Mouse (Mus musculus) olfactory bulb, adult 2 months (tissue): ENCODE data around the gene Mob2. TPM values are rescaled to one million over a fixed set of nuclear protein-coding genes. Genes with fewer than 3 reads are reported as not detected.

Experiments used
- H3K27ac ChIP-seq: fragments of 200-500 bp; 2 replicates; pipeline ENCODE4 v1.5.1; 2012; ENCODE audit warnings: low read depth, low read length; ENCODE audit not compliant: insufficient read depth
- H3K4me1 ChIP-seq: fragments of 200-500 bp; 2 replicates; pipeline ENCODE4 v1.6.1; 2012; ENCODE audit warnings: low read length; ENCODE audit not compliant: control insufficient read depth, insufficient read depth
- H3K4me3 ChIP-seq: fragments of 200-500 bp; 2 replicates; pipeline ENCODE4 v1.5.1; 2012; ENCODE audit warnings: mild to moderate bottlenecking, low read depth, low read length, moderate library complexity; ENCODE audit not compliant: insufficient read depth
- CTCF ChIP-seq: fragments of 200-500 bp; IDR thresholded peaks from 2 replicates; pipeline ENCODE4 v1.5.1; 2012; ENCODE audit warnings: low read depth, mild to moderate bottlenecking, low read length, moderate library complexity; ENCODE audit not compliant: insufficient read depth
- POLR2A ChIP-seq: fragments of 200-500 bp; IDR thresholded peaks from 2 replicates; pipeline ENCODE4 v1.6.1; 2012; ENCODE audit warnings: mild to moderate bottlenecking, low read depth, low read length, moderate library complexity; ENCODE audit not compliant: insufficient read depth
- WGBS: fragments of 180-500 bp; shearing (Covaris S2); methylation state at CpG from one replicate; pipeline ENCODE4 v1.1.7; 2018; 5-methylcytosine and 5-hydroxymethylcytosine counted together
- polyA plus RNA-seq: library from polyadenylated mRNA; stranded (reverse); fragments of >200 nt; gene quantifications from 2 replicates; pipeline ENCODE4 v1.2.4, GENCODE M21; 2012; ENCODE audit warnings: low replicate concordance; ENCODE audit not compliant: missing spikeins, insufficient read depth, insufficient read length

Gene Mob2
- polyA plus RNA-seq, 1 experiment = not detected

GRCm38 (mm10) chr7:142070458-142071211 lies 9.8 kb upstream of the Mob2 start:
- WGBS = 20% methylated on average over 13 of the region's 13 CpGs
- TF ChIP-seq CTCF = peak; percentile 54; the same call in 1 of the 2 replicates
- TF ChIP-seq POLR2A = no peak
- H3K4me1 ChIP-seq = peaks cover 5% of the 10 kb centered on the region; the same call in 1 of the 2 replicates
- no peak overlapping the region for H3K27ac ChIP-seq
- no peak overlapping the region for H3K4me3 ChIP-seq

DNA sequence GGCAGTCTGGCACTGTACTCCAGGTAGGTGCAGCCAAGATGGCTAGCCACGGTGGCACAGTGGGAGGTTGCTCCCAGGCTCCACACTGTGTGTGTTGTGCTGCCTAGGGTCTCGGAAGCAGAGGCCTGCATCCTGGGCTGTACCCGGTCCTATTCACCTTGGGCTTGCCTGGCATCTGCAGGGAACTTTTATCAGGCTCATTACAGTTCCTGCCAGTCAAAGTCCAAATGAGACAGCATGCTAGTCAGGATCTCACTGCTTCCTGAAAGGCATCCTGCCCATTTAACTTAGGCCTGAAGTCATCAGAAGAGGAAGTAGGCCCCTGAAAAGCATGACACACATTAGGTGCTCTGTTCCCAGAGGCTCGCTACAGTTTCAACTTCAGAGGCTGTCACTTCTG lies 7.6 kb upstream of the Mob2 start:
- no peak overlapping the region for H3K4me3 ChIP-seq
- peaks cover 5% of the 10 kb centered on the region; the same call in 1 of the 2 replicates for H3K4me1 ChIP-seq
- TF ChIP-seq POLR2A (no peak), CTCF (no peak)
- no peak overlapping the region for H3K27ac ChIP-seq
- WGBS = 80% methylated on average over 4 of the region's 4 CpGs

DNA sequence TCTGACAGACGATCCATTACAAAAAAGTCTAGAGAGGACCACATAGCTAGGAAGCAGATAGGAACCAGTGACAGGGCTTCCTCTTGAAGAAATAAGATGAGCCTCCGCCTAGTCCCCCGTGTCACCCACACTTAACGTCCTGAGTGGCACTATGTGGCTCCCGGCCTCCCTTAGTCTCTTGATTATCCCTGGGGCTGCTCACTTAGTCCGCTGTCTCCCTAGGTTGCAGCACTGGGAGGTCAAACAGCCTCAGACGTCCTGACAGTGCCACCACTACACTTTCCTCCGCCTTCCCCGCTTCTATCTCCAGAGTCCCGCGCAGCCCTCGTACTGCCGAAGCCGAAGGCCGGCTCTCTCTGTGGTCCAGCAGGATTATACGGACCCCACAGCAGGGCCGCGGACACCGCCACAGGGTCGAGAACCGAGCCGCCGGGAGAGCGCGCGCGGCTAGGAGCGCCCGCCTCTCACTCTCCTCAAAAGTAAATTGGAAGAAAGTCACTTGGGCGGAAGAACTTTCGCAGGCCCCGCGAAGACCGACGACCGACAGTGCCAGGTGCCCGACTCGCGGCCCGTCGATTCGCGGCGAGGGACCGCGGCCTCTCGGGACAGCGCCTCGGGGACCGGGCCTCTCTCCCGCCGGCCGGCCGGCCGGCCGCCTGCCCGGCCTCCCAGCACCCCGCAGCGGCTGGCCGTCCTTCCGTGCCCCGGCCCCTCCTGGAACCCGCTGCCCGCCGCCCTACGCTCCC lies 507 bp downstream of the Mob2 start:
- H3K27ac ChIP-seq = no peak overlapping the region
- peak overlapping the region; percentile 67 for H3K4me3 ChIP-seq
- H3K4me1 ChIP-seq = peaks cover 9% of the 10 kb centered on the region
- TF ChIP-seq POLR2A (no peak), CTCF (no peak)
- WGBS = under 1% methylated on average over 65 of the region's 66 CpGs

DNA sequence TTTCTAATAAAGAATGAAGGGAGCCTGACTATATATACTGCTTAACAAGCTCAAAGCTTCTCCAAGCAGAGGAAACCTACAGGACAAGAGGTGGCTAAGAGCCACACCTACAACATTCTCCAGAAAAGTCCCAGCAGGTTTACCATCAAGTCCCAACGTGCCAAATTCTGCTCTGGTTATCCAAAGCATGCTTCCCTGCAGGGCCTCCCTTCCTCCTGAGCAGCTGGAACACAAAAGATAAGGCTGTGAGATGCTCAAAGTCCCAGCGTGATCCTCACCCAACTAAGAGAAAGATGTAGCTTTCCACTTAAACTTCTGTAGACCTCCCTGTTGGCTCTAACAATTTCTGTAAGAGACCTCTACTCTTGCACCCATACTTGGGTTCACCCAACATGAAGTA lies 1.8 kb downstream of the Mob2 start:
- no peak for TF ChIP-seq CTCF
- no peak for TF ChIP-seq POLR2A
- 63% methylated on average over 2 of the region's 2 CpGs for WGBS
- Histone ChIP-seq H3K4me1 (peaks cover 9% of the 10 kb centered on the region), H3K27ac (no peak overlapping the region), H3K4me3 (no peak overlapping the region)

DNA sequence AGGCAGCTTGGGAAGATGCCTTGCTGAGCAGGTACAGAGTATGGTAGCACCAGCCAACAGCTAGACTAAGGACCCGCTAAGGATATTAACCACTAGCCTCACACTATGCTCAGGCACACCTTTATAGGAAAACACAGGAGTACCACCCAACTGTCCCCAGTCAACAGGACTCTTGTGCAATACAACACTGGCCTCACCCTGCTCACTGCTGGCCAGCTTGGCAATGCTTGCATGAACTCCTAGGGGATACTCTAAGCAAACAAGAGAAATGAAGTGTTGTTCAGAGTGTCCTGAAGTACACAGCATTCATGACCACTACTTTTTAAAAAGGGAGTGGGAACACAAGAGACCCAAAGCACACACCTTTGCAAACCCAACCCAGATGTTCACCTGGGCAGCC lies 3.7 kb downstream of the Mob2 start:
- TF ChIP-seq POLR2A = no peak
- TF ChIP-seq CTCF = no peak
- Histone ChIP-seq H3K4me3 (no peak overlapping the region), H3K27ac (no peak overlapping the region), H3K4me1 (peaks cover 9% of the 10 kb centered on the region)
- 91% methylated on average over 1 of the region's 1 CpGs for WGBS

GRCm38 (mm10) chr7:142056601-142057061 lies 4.2 kb downstream of the Mob2 start:
- 97% methylated on average over 1 of the region's 1 CpGs for WGBS
- Histone ChIP-seq H3K4me1 (peaks cover 9% of the 10 kb centered on the region), H3K4me3 (no peak overlapping the region), H3K27ac (no peak overlapping the region)
- no peak for TF ChIP-seq CTCF
- TF ChIP-seq POLR2A = no peak

GRCm38 (mm10) chr7:142055431-142055830 lies 5.4 kb downstream of the Mob2 start:
- no peak overlapping the region for H3K27ac ChIP-seq
- WGBS = 95% methylated on average over 3 of the region's 3 CpGs
- H3K4me1 ChIP-seq = peaks cover 4% of the 10 kb centered on the region; the same call in 1 of the 2 replicates
- TF ChIP-seq POLR2A = no peak
- TF ChIP-seq CTCF = no peak
- no peak overlapping the region for H3K4me3 ChIP-seq

DNA sequence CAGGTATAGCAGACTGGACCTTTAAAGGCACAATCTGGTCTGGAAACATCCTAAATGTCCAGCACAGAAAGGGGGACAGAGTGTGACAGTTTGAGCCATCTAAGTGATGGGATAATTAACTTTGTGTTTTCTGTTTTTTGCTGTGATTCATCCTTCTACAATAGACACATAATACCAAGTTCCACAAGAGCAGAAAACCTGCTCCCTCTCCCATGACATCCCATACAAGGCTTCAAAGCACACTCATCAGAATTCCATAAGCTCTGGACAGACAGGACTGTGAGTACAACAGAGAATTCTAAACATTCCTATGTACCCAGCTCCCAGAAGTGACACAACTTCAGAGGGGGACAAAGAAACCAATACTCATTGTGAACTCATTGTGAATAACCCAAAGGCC lies 10.3 kb downstream of the Mob2 start:
- no peak for TF ChIP-seq POLR2A
- TF ChIP-seq CTCF = no peak
- no peak overlapping the region for H3K27ac ChIP-seq

DNA sequence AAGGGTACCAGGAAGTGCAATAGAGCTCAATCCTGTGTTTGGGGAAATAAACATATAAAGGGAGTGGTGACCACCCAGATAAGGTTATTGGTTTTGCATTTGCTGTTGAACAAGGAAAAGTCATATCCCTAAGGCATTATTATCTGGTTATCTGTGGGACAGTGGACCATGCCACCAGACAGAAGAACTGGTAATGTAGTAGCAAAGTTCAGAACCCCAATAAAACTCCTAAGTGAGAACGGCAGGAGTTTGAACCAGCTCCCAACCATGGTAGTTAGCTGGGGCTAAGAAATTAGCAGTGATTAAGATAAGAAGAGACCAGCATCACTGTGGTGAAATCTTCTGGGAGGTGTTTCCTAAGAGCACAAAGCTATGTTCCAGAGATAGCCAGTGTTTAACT lies 14.9 kb downstream of the Mob2 start:
- H3K4me1 ChIP-seq = no peaks in the 10 kb centered on the region
- TF ChIP-seq CTCF = no peak
- TF ChIP-seq POLR2A = no peak
- WGBS = 98% methylated on average over 1 of the region's 1 CpGs
- H3K4me3 ChIP-seq = no peak overlapping the region
- no peak overlapping the region for H3K27ac ChIP-seq

More for the DNA sequence above, 10.3 kb downstream of the Mob2 start:
- H3K4me1 ChIP-seq = no peaks in the 10 kb centered on the region
- no peak overlapping the region for H3K4me3 ChIP-seq
